Mouse (Mus musculus) erythroblast, embryonic 14.5 days (primary cell): ENCODE measurements around the gene Rccd1. TPM values are rescaled to one million over a fixed set of nuclear protein-coding genes. Genes with fewer than 3 reads are reported as not detected.

ENCODE experiments used
- H3K27me3 ChIP-seq: 2 replicates; pipeline ENCODE4 v1.6.1; 2012; ENCODE audit warnings: inconsistent platforms; ENCODE audit not compliant: control insufficient read depth
- H3K36me3 ChIP-seq: 2 replicates; pipeline ENCODE4 v1.6.1; 2012; ENCODE audit warnings: mild to moderate bottlenecking, inconsistent platforms; ENCODE audit not compliant: control insufficient read depth
- H3K4me1 ChIP-seq: 2 replicates; pipeline ENCODE4 v1.6.1; 2012; ENCODE audit warnings: inconsistent platforms; ENCODE audit not compliant: control insufficient read depth
- H3K4me3 ChIP-seq: replicated peaks from 2 replicates; pipeline ENCODE3; 2012; ENCODE audit warnings: moderate library complexity, mild to moderate bottlenecking, inconsistent platforms
- H3K9me3 ChIP-seq: 2 replicates; pipeline ENCODE4 v1.6.1; 2012; ENCODE audit warnings: low read length, inconsistent platforms, mixed read lengths; ENCODE audit not compliant: control insufficient read depth
- GATA1 ChIP-seq: IDR thresholded peaks from 2 replicates; pipeline ENCODE4 v1.6.1; 2012; ENCODE audit warnings: low read length, inconsistent platforms, mixed read lengths
- TAL1 ChIP-seq: IDR thresholded peaks from 3 replicates; pipeline ENCODE4 v1.6.1; 2012; ENCODE audit warnings: low read length, inconsistent platforms, mixed read lengths
- polyA plus RNA-seq: library from polyadenylated mRNA; stranded (reverse); fragments of >175 nt; gene quantifications from 2 replicates; pipeline ENCODE4 v1.2.3, GENCODE M21; 2012

Gene Rccd1
- polyA plus RNA-seq, 1 experiment = 0.34 TPM

GRCm38 (mm10) chr7:80368635-80369421, 44.6 kb upstream of the Rccd1 start:
- Histone ChIP-seq H3K9me3 (no peaks in the 10 kb centered on the region), H3K4me1 (peaks cover 14% of the 10 kb centered on the region), H3K36me3 (peaks cover 13% of the 10 kb centered on the region; the same call in 1 of the 2 replicates), H3K4me3 (no peak overlapping the region), H3K27me3 (peaks cover 43% of the 10 kb centered on the region)
- TF ChIP-seq TAL1 (no peak; the same call in 2 of the 3 replicates), GATA1 (no peak)

DNA sequence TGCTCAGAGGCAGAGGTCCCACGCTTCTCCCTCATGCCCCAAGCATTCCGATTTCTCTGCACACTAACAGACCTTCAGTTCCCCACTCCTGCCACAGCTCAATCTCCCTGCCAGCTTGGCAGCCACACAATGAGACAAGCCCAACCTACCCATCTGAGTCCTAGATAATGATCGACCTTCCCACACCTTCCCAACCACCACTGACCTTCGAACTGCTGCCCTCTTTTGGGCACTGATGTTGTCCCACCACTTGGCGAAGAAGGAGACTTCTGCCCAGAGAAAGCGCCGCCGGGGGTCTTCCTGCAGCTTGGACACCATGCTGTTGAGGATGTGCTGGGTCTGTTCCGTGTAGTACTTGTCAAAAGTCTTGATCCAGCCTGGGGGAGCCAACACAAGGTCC, 43.8 kb upstream of the Rccd1 start:
- H3K4me3 ChIP-seq = no peak overlapping the region

GRCm38 (mm10) chr7:80367232-80367631, 43.0 kb upstream of the Rccd1 start:
- Histone ChIP-seq H3K27me3 (peaks cover 38% of the 10 kb centered on the region), H3K9me3 (no peaks in the 10 kb centered on the region), H3K4me3 (no peak overlapping the region), H3K4me1 (peaks cover 14% of the 10 kb centered on the region), H3K36me3 (peaks cover 19% of the 10 kb centered on the region; the same call in 1 of the 2 replicates)
- no peak for TF ChIP-seq GATA1
- no peak for TF ChIP-seq TAL1

More for the DNA sequence above, 43.8 kb upstream of the Rccd1 start:
- TF ChIP-seq TAL1 (no peak), GATA1 (no peak)
- Histone ChIP-seq H3K27me3 (peaks cover 43% of the 10 kb centered on the region), H3K9me3 (no peaks in the 10 kb centered on the region), H3K36me3 (peaks cover 14% of the 10 kb centered on the region; the same call in 1 of the 2 replicates), H3K4me1 (peaks cover 14% of the 10 kb centered on the region)

GRCm38 (mm10) chr7:80365759-80366158, 41.5 kb upstream of the Rccd1 start:
- TF ChIP-seq TAL1 (no peak), GATA1 (no peak)
- Histone ChIP-seq H3K4me1 (peaks cover 5% of the 10 kb centered on the region), H3K4me3 (no peak overlapping the region), H3K27me3 (peaks cover 23% of the 10 kb centered on the region), H3K9me3 (no peaks in the 10 kb centered on the region), H3K36me3 (peaks cover 23% of the 10 kb centered on the region; the same call in 1 of the 2 replicates)

- Histone ChIP-seq H3K4me1 (no peaks in the 10 kb centered on the region), H3K27me3 (no peaks in the 10 kb centered on the region), H3K4me3 (no peak overlapping the region), H3K36me3 (peaks cover 17% of the 10 kb centered on the region; the same call in 1 of the 2 replicates), H3K9me3 (no peaks in the 10 kb centered on the region)
- TF ChIP-seq TAL1 (no peak), GATA1 (no peak)
Measured at GRCm38 (mm10) chr7:80360435-80360834, 36.2 kb upstream of the Rccd1 start.

- H3K9me3 ChIP-seq = no peaks in the 10 kb centered on the region
- no peaks in the 10 kb centered on the region for H3K27me3 ChIP-seq
- peaks cover 15% of the 10 kb centered on the region; the same call in 1 of the 2 replicates for H3K36me3 ChIP-seq
- no peak for TF ChIP-seq GATA1
- TF ChIP-seq TAL1 = no peak
- H3K4me1 ChIP-seq = no peaks in the 10 kb centered on the region
- no peak overlapping the region for H3K4me3 ChIP-seq
Measured at GRCm38 (mm10) chr7:80358039-80358438, 33.8 kb upstream of the Rccd1 start.

GRCm38 (mm10) chr7:80357156-80357555, 32.9 kb upstream of the Rccd1 start:
- no peaks in the 10 kb centered on the region for H3K9me3 ChIP-seq
- no peak overlapping the region for H3K4me3 ChIP-seq
- H3K27me3 ChIP-seq = no peaks in the 10 kb centered on the region
- H3K36me3 ChIP-seq = peaks cover 12% of the 10 kb centered on the region; the same call in 1 of the 2 replicates
- H3K4me1 ChIP-seq = no peaks in the 10 kb centered on the region
- TF ChIP-seq TAL1 = no peak
- no peak for TF ChIP-seq GATA1

DNA sequence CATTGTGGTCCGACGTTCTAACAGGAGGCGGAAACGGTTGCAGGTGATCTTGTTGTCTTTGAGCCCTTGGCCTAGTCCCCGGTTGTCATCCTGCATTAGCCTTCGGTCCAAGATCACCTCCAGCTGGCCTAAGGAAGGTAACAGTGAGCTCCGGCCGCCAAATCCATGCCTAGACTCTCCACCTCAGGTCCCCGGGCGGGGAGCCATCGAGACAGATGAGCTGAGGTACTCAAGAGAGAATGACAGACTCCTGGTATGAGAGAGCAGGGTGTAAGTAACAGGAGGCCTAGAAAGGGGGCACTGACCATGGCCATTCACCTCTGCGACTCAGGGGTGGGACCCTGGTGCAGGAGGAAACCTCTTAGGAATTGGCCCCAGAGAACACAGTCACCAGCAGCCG, 32.1 kb upstream of the Rccd1 start:
- Histone ChIP-seq H3K36me3 (peaks cover 14% of the 10 kb centered on the region; the same call in 1 of the 2 replicates), H3K4me3 (no peak overlapping the region), H3K27me3 (no peaks in the 10 kb centered on the region), H3K4me1 (peaks cover 3% of the 10 kb centered on the region), H3K9me3 (no peaks in the 10 kb centered on the region)
- TF ChIP-seq TAL1 (no peak), GATA1 (no peak)

DNA sequence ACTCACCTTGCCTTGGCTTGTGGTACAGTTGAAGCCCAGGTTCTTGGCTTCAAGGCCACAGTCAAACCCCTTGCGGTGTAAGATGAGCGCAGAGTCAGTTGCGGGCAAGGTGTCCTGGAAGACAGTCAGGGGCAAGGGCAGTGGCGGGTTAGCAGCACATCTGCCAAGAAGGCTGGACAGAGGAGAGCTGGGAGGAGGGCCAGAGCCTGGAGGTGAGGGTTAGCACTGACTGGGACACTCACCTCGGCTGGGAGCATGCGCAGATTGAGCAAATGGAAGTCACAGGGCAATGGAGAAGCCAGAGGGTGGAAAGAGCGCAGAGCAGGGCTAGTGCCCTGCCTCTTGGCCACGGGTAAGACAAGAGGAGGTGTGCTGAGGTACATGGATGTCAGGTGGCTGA, 28.7 kb upstream of the Rccd1 start:
- H3K4me1 ChIP-seq = peaks cover 11% of the 10 kb centered on the region
- TF ChIP-seq GATA1 = no peak
- TF ChIP-seq TAL1 = no peak
- H3K27me3 ChIP-seq = no peaks in the 10 kb centered on the region
- H3K9me3 ChIP-seq = no peaks in the 10 kb centered on the region
- H3K4me3 ChIP-seq = no peak overlapping the region
- H3K36me3 ChIP-seq = peaks cover 9% of the 10 kb centered on the region; the same call in 1 of the 2 replicates

- H3K27me3 ChIP-seq = no peaks in the 10 kb centered on the region
- no peaks in the 10 kb centered on the region for H3K9me3 ChIP-seq
- peaks cover 9% of the 10 kb centered on the region; the same call in 1 of the 2 replicates for H3K36me3 ChIP-seq
- TF ChIP-seq GATA1 (no peak), TAL1 (no peak)
- H3K4me1 ChIP-seq = peaks cover 11% of the 10 kb centered on the region
- no peak overlapping the region for H3K4me3 ChIP-seq
Measured at GRCm38 (mm10) chr7:80350808-80351207, 26.6 kb upstream of the Rccd1 start.
